Mouse (Mus musculus): ENCODE results near the gene Apba1.

DNA sequence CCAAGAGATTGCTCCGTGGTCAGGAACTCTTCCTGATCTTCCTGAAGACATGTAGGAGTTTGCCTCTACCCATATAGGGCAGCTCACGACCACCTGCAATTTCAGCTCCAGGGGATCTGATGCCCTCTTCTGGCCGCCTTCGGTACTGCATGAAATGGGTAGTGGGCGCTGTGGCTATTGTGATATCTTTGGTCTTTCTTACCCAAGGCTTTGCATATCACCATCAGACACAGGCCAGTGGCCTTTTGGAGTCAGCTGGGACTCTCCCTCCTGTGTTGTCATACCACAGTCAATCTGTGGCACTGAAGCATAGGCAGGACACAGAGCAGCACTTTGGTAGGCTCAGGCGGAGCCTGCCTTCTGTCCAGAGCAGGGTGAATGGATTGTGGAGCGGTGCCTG lies 13.3 kb downstream of the Apba1 start:
- TF ChIP-seq POLR2A (IDR thresholded peaks at IDR 0.05; ENCODE audit: borderline replicate concordance, extremely low read depth, low read depth, low read length) (no peak), CTCF (IDR thresholded peaks at IDR 0.05; ENCODE audit: insufficient read depth, low read length) (peak; percentile 23; the same call in 1 of the 2 replicates)
